Mouse (Mus musculus) midbrain, embryonic 15.5 days (tissue): ENCODE measurements around the gene Creld2. TPM values are rescaled to one million over a fixed set of nuclear protein-coding genes. Genes with fewer than 3 reads are reported as not detected.
A peak's percentile ranks its signal among the peaks of the same experiment; 100 is the strongest.

Experiments used
- ATAC-seq: fragments of 200-750 bp; cut with Nextera tagmentation; replicated peaks from 2 replicates; pipeline ENCODE4 v1.8.0; 2017; ENCODE audit warnings: moderate TSS enrichment
- H3K27ac ChIP-seq: fragments of 300-500 bp; sonication (generic); 2 replicates; pipeline ENCODE4 v1.5.1; 2015; ENCODE audit warnings: mild to moderate bottlenecking, inconsistent platforms
- H3K27me3 ChIP-seq: fragments of 300-500 bp; sonication (generic); replicated peaks from 2 replicates; pipeline ENCODE4 v1.6.1; 2015; ENCODE audit warnings: inconsistent platforms
- H3K36me3 ChIP-seq: fragments of 300-500 bp; sonication (generic); replicated peaks from 2 replicates; pipeline ENCODE4 v1.6.1; 2015; ENCODE audit warnings: inconsistent platforms
- H3K4me1 ChIP-seq: fragments of 300-500 bp; sonication (generic); 2 replicates; pipeline ENCODE4 v1.6.1; 2015; ENCODE audit warnings: inconsistent platforms
- H3K4me2 ChIP-seq: fragments of 300-500 bp; sonication (generic); 2 replicates; pipeline ENCODE4 v1.6.1; 2015; ENCODE audit warnings: inconsistent platforms, mild to moderate bottlenecking, moderate library complexity
- H3K4me3 ChIP-seq: fragments of 300-500 bp; sonication (generic); 2 replicates; pipeline ENCODE4 v1.5.1; 2015; ENCODE audit warnings: mild to moderate bottlenecking, inconsistent platforms
- H3K9ac ChIP-seq: fragments of 300-500 bp; sonication (generic); 2 replicates; pipeline ENCODE4 v1.6.1; 2015; ENCODE audit warnings: mild to moderate bottlenecking, inconsistent platforms
- H3K9me3 ChIP-seq: fragments of 300-500 bp; sonication (generic); 2 replicates; pipeline ENCODE4 v1.6.1; 2016; ENCODE audit warnings: inconsistent platforms
- WGBS: fragments of 180-500 bp; shearing (Covaris S2); methylation state at CpG from one replicate; pipeline ENCODE4 v1.1.7; 2015; ENCODE audit warnings: mixed read lengths; 5-methylcytosine and 5-hydroxymethylcytosine counted together
- polyA plus RNA-seq: library from polyadenylated mRNA; unstranded; fragments of >200 nt; fragmentation: Nextera tagmentation; extraction: Ambion mirVana; gene quantifications from 2 replicates; pipeline ENCODE4 v1.2.1, GENCODE M21; 2015

The Creld2 gene
- polyA plus RNA-seq, 1 experiment from 2014 or later: 60.7 TPM

DNA sequence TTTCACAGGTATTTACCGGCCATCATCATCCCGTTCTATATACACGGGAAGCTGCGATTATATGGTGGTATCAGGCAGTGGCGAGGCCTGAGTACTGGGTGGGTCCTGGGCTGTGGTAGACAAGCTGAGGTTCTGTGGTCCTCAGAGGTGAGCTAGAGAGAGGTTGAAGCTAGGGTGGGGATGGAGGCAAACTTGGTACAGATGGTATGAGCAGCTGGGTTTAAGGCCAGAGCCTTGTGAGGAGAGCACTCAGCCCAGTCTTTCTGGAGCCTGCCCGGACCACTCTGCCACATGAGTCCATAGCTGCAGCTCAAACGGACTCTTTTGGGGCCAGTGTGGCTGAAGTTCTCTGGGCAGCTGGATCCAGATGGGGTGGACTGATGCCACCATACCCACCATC is 37.9 kb downstream of the Creld2 start:
- Histone ChIP-seq H3K4me3 (no peak overlapping the region), H3K36me3 (no peaks in the 10 kb centered on the region), H3K27me3 (no peaks in the 10 kb centered on the region), H3K9ac (no peak overlapping the region), H3K4me1 (peaks cover 5% of the 10 kb centered on the region), H3K9me3 (no peaks in the 10 kb centered on the region), H3K27ac (no peak overlapping the region), H3K4me2 (no peak overlapping the region)
- WGBS: 93% methylated on average over 7 of the region's 7 CpGs
- ATAC-seq: no peak

DNA sequence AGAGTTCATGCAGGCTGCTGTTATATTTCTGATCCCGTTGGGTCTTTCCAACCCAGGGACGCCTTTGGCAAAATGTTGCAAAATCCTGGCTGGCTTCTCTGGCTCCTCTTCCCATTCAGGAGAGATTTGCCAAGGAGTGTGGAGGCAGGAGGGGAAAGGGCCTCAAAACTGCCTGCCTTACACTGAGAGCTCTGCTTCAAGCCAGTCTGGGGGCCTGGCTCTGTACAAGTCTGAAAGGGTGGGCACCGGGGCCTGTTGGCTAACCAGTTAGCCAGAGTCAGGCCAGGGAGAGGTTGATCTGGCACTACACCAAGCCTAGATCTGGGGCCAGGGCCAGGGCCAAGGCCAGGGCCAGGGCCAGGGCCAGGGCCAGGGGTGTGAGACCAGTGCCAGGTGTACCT is 38.7 kb downstream of the Creld2 start:
- no peaks in the 10 kb centered on the region for H3K9me3 ChIP-seq
- no peak for ATAC-seq
- H3K9ac ChIP-seq: no peak overlapping the region
- peaks cover 5% of the 10 kb centered on the region for H3K4me1 ChIP-seq
- H3K4me3 ChIP-seq: no peak overlapping the region
- H3K27ac ChIP-seq: no peak overlapping the region
- H3K27me3 ChIP-seq: no peaks in the 10 kb centered on the region
- H3K4me2 ChIP-seq: no peak overlapping the region
- 88% methylated on average over 3 of the region's 3 CpGs for whole genome bisulfite sequencing
- H3K36me3 ChIP-seq: no peaks in the 10 kb centered on the region

DNA sequence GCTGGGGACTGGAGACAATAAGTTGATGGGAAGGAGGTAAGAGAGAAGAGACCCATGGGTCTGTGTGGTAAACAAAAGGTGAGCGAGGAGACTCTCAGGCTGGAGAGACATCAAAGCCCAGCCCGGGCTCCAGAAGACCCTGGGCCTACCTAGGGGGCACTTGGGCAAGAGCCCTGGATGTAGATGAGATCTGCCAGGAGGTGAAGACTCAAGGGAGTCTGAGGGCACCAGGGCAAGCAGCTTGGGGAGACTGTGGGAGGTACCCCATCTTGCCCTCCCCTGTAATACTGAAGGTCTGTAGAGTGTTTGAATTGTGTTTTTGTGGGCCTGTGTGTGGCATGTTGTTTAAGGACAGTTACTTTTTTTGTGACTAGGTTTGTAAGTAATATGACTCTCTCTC is 39.3 kb downstream of the Creld2 start:
- H3K4me3 ChIP-seq: no peak overlapping the region
- no peaks in the 10 kb centered on the region for H3K36me3 ChIP-seq
- H3K27ac ChIP-seq: no peak overlapping the region
- no peak for ATAC-seq
- WGBS: 78% methylated on average over 2 of the region's 2 CpGs
- no peak overlapping the region for H3K9ac ChIP-seq
- H3K4me1 ChIP-seq: peaks cover 5% of the 10 kb centered on the region
- H3K4me2 ChIP-seq: no peak overlapping the region
- H3K9me3 ChIP-seq: no peaks in the 10 kb centered on the region
- H3K27me3 ChIP-seq: no peaks in the 10 kb centered on the region

DNA sequence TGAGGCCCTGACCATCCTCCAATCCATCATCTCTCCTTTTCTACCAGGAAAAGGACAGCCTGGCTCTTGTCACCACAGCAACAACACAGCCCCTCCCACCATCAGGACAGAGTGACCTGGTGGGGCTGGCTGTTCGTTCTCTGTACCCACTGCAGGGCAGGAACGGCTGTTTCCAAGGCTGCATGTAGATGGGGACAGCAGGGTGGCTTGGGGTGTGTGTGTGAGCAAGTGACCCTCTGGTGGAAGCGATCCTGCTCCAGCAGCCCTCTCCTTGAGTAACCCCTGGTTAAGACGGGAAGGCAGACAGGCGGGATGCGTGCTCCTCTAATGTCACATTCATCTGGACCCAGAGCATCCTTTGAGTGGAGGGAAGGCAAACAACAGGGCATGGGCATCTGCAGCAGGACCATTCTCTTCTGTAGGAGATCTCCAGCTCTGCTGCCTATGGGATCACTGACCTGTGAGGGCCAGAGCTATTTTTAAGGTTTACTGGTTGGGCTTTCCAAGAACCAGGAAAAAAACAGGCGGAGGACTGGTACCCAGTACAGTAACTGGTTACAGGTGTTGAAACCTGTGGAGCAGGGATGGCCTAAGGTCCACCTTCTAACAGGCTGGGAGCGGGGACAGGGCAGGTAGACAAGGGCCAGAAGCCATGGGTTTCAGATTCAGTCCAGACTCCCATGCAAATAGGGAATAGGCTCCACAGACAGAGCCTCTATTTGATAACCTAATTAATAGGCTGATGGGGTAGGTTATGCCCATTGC is 39.9 kb downstream of the Creld2 start:
- H3K4me1 ChIP-seq: peaks cover 11% of the 10 kb centered on the region
- no peaks in the 10 kb centered on the region for H3K9me3 ChIP-seq
- no peak overlapping the region for H3K4me2 ChIP-seq
- no peak overlapping the region for H3K27ac ChIP-seq
- WGBS: 69% methylated on average over 8 of the region's 8 CpGs
- no peaks in the 10 kb centered on the region for H3K27me3 ChIP-seq
- H3K4me3 ChIP-seq: no peak overlapping the region
- no peak overlapping the region for H3K9ac ChIP-seq
- H3K36me3 ChIP-seq: no peaks in the 10 kb centered on the region
- no peak for ATAC-seq

DNA sequence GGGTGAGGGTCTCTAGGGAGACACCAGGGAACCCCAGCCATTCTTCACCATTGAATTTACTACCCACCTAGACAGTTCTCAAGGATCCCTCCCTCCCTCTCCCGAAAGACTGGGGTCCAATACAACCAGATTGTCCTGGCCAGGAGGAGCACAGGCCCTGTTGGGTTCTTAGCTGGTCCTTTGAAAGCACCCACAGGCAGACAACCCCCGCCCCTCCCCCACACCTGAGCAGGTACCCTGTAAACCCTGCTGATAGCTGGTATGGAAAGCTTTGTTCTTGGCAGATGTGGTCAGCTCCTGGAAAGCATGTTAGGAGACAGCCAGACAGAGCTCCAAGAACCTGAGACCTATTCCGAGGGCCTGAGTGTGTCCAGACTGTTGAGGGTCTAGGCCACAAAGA is 41.3 kb downstream of the Creld2 start:
- H3K4me2 ChIP-seq: peak overlapping the region; percentile 61; the same call in 1 of the 2 replicates
- no peak overlapping the region for H3K4me3 ChIP-seq
- no peak for ATAC-seq
- WGBS: 97% methylated on average over 3 of the region's 3 CpGs
- H3K9ac ChIP-seq: no peak overlapping the region
- H3K36me3 ChIP-seq: 0 out of 2 replicates have a peak, but pooled peaks cover 6% of the 10 kb centered on the region
- H3K27ac ChIP-seq: no peak overlapping the region
- H3K4me1 ChIP-seq: peaks cover 22% of the 10 kb centered on the region
- no peaks in the 10 kb centered on the region for H3K27me3 ChIP-seq
- no peaks in the 10 kb centered on the region for H3K9me3 ChIP-seq

DNA sequence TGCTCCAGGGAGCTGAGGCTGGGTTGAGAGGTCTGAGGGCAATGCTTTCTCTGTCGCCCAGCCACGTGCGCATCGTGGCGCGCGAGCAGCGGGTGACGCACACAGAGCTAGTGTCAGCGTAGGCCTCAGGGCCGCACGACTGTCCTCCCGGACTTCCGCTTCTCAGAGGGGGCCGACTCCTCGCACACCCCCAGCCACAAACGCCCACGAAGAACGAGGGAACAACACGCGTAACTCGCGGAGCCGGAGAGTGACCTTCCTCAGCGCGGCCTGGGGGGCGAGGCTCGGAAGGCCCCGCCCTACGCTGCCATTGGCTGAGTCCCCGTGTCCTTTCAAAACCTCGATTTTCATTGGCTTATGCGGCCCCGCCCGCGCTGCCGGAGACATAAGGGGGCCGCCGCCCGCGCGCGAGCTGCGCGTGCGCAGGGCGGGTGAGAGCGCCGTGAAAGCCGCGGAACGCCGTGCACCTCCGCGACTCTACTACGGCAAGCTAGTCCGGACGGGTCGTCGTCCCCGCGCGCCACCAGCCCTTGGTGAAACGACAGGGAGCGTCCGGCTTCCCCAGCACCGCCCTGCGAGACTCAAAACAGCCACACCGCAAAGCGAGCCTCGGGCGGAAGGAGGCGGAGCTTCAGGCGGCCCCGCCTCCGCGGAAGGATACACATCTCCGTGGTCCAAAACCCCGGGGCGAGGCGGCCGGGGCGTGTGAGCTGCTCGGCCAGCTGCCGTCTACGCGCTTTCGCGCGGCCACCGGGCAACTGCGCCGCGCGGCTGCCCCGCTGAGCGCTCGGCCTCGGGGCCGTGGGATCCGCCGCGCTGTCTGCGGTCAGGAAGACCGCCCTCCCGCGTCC is 42.6 kb downstream of the Creld2 start, which contains the start of gene Pim3:
Pim3 (plus strand) TSS at position 415 of the 851 bp plus-strand sequence.
- under 1% methylated on average over 107 of the region's 107 CpGs for WGBS
- Histone ChIP-seq H3K36me3 (0 out of 2 replicates have a peak, but pooled peaks cover 6% of the 10 kb centered on the region), H3K4me3 (peak within 1 kb of the TSS; percentile 75), H3K9ac (peak within 1 kb of the TSS; percentile 69), H3K27me3 (no peaks in the 10 kb centered on the region), H3K9me3 (no peaks in the 10 kb centered on the region), H3K27ac (peak within 1 kb of the TSS; percentile 98), H3K4me2 (peak within 1 kb of the TSS; percentile 61), H3K4me1 (peaks cover 22% of the 10 kb centered on the region)
- ATAC-seq: peak; percentile 89

DNA sequence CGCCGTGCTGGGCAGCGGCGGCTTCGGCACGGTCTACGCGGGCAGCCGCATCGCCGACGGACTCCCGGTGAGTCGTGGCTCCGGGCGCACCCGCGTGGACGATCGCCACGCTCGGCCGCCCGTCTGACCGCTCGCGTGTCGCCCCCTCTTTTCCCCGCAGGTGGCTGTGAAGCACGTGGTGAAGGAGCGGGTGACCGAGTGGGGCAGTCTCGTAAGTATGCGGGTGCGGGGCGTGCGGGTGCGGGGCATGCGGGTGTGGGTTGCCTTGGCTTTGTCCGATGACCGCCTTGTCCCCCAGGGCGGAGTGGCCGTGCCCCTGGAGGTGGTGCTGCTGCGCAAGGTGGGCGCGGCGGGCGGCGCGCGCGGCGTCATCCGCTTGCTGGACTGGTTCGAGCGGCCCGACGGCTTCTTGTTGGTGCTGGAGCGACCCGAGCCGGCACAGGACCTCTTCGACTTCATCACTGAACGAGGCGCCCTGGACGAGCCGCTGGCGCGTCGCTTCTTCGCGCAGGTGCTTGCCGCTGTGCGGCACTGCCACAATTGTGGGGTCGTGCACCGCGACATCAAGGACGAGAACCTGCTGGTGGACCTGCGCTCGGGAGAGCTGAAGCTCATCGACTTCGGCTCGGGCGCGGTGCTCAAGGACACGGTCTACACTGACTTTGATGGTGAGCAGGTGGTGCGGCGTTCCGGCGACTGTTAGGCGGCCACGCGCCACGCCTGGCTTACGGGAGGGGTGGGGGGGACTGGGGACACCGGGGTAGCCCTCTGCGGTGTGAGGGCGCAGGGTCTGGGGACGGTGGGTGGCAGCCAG is 43.6 kb downstream of the Creld2 start:
- H3K4me3 ChIP-seq: peak overlapping the region; percentile 75
- under 1% methylated on average over 80 of the region's 98 CpGs for WGBS
- no peaks in the 10 kb centered on the region for H3K9me3 ChIP-seq
- peak overlapping the region; percentile 61 for H3K4me2 ChIP-seq
- ATAC-seq: peak; percentile 7
- peak overlapping the region; percentile 69 for H3K9ac ChIP-seq
- H3K27ac ChIP-seq: peak overlapping the region; percentile 98
- H3K27me3 ChIP-seq: no peaks in the 10 kb centered on the region
- peaks cover 22% of the 10 kb centered on the region for H3K4me1 ChIP-seq
- 0 out of 2 replicates have a peak, but pooled peaks cover 6% of the 10 kb centered on the region for H3K36me3 ChIP-seq

DNA sequence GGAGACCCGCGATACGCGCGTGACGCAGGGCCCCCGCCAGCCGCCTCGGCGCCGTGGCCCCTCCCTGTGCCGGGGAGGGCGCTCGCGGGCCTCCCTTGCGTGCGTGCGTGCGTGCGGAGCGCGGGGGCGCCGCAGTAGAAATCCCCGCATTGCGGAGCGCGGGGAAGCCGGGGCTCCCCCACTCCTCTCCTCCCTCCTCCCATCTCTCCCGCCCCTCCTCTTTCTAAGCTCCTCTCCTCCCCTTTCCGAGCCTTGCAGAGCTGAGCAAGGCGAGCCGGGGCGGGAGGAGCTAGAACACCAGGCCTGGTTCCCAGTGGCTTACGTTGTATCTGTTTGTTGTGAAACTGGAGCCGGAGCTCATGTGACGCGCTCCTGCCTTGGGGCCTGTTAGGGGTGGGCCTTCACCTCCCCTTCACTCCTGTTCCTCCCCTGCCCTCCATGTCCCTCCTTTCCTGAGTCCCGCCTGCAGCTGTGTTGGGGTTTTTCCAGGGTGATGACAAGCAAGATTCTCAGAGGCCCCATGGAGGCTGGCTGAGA is 44.3 kb downstream of the Creld2 start:
- Histone ChIP-seq H3K36me3 (0 out of 2 replicates have a peak, but pooled peaks cover 6% of the 10 kb centered on the region), H3K9me3 (no peaks in the 10 kb centered on the region), H3K4me1 (peaks cover 22% of the 10 kb centered on the region), H3K27ac (peak overlapping the region; percentile 98), H3K4me3 (peak overlapping the region; percentile 75), H3K9ac (peak overlapping the region; percentile 69), H3K4me2 (peak overlapping the region; percentile 61), H3K27me3 (no peaks in the 10 kb centered on the region)
- peak; percentile 59 for ATAC-seq
- WGBS: 0% methylated on average over 21 of the region's 39 CpGs

DNA sequence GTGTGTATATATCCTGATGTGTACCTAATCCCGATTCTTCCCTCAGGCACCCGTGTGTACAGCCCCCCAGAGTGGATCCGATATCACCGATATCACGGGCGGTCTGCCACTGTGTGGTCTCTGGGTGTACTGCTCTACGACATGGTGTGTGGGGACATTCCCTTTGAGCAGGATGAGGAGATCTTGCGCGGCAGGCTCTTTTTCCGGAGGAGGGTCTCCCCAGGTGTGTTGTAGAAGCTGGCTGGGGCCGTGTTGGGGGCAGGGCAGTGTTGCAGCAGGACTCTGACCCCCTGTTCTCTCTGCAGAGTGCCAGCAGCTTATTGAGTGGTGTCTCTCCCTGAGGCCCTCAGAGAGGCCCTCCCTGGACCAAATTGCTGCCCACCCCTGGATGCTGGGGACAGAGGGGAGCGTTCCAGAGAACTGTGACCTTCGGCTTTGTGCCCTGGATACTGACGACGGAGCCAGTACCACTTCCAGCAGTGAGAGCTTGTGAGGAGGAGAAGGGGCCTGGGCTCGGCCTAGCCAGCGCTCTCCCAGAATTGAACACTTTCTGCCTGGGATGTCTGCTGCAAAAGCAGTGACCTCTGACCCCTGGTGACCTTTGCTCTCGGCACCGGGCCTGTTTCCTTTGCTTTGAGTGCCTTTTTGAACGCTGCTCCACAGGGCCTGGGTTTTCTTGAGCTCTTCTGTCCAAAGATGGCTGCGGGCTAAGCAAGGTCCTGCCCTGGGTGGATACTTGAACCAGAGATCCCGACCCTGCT is 45.0 kb downstream of the Creld2 start:
- Histone ChIP-seq H3K36me3 (0 out of 2 replicates have a peak, but pooled peaks cover 6% of the 10 kb centered on the region), H3K9me3 (no peaks in the 10 kb centered on the region), H3K4me3 (peak overlapping the region; percentile 75), H3K9ac (peak overlapping the region; percentile 69), H3K4me2 (peak overlapping the region; percentile 61), H3K27ac (peak overlapping the region; percentile 98), H3K4me1 (peaks cover 22% of the 10 kb centered on the region), H3K27me3 (no peaks in the 10 kb centered on the region)
- WGBS: 38% methylated on average over 22 of the region's 22 CpGs
- ATAC-seq: peak; percentile 10; the same call in 1 of the 2 replicates

DNA sequence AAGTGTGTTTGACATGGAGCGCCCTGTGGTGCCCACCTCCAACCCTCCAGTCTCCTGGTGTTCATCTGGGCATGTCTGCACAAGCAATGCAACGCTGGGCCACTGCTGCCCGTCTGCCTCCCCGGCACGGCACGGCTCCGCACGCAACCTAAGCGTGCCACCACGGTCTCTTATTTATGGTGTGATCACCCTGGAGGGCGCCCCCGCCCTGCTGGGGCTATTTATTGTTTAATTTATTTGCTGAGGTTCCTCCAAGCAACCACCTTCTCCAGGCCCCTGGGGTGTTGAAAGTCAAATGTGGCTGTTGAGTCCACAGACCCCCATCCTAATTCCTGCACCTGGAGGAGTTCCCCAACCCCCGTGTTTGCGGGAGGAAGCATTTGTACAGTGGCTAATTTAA is 45.6 kb downstream of the Creld2 start:
- H3K27me3 ChIP-seq: no peaks in the 10 kb centered on the region
- no peak for ATAC-seq
- H3K4me1 ChIP-seq: peaks cover 22% of the 10 kb centered on the region
- no peak overlapping the region for H3K4me2 ChIP-seq
- 95% methylated on average over 14 of the region's 14 CpGs for whole genome bisulfite sequencing
- no peak overlapping the region for H3K27ac ChIP-seq
- 0 out of 2 replicates have a peak, but pooled peaks cover 6% of the 10 kb centered on the region for H3K36me3 ChIP-seq
- H3K9ac ChIP-seq: no peak overlapping the region
- no peaks in the 10 kb centered on the region for H3K9me3 ChIP-seq
- no peak overlapping the region for H3K4me3 ChIP-seq
